Mouse (Mus musculus) stomach, postnatal 0 days (tissue): ENCODE measurements at regions not wholly inside any gene's neighbourhood (a gene's known extent, or its start where the extent isn't known, plus 50 kb on each side); places are given as distances from the start of the nearest gene placed in this dataset.

Source experiments
- CTCF ChIP-seq: IDR thresholded peaks from 2 replicates; pipeline ENCODE4 v1.5.1; 2016; ENCODE audit warnings: antibody characterized with exemption, low read depth, mild to moderate bottlenecking, moderate library complexity
- EP300 ChIP-seq: optimal IDR thresholded peaks from 2 replicates; pipeline ENCODE3; 2016; ENCODE audit warnings: antibody characterized with exemption

DNA sequence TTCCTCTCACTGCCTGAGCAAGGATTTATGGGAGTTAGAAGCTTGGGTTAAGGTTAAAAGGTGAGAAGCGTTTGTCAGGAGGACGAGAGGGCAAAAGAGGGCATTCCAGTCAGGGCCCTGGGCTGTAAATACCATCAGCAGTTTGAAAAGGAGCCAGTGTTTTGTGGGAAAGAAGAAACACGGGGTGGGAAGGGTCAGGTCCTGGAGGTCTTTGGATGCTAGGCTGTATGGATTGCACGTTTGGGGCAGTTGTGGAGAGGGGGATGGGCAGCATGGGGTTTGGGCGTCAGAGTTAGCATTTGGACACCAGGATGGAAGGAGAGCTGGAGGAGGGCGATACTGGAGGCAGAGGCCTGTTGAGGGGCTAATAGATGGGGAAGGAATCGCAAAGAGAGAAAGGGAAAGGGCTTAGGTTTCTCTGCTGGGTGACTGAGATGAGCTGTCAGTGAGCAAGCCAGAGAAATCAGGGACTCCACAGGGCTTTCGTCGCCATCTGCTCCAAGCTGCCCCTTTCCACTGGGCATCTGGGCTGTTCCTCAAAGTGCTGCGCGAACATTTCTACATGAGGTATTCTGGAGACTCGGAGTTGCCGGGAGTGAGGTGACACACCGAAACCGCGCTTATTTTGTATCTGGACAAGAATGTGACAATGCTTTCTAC is 66.2 kb upstream of the E2f3 start:
- TF ChIP-seq CTCF = no peak
- no peak for TF ChIP-seq EP300
